Mouse (Mus musculus): ENCODE measurements around the gene Ipo11. TPM values are rescaled to one million over a fixed set of nuclear protein-coding genes. Genes with fewer than 3 reads are reported as not detected.

The Ipo11 gene
- total RNA-seq, 2 experiments from 2014 or later, result 20.7 to 26.8 TPM

DNA sequence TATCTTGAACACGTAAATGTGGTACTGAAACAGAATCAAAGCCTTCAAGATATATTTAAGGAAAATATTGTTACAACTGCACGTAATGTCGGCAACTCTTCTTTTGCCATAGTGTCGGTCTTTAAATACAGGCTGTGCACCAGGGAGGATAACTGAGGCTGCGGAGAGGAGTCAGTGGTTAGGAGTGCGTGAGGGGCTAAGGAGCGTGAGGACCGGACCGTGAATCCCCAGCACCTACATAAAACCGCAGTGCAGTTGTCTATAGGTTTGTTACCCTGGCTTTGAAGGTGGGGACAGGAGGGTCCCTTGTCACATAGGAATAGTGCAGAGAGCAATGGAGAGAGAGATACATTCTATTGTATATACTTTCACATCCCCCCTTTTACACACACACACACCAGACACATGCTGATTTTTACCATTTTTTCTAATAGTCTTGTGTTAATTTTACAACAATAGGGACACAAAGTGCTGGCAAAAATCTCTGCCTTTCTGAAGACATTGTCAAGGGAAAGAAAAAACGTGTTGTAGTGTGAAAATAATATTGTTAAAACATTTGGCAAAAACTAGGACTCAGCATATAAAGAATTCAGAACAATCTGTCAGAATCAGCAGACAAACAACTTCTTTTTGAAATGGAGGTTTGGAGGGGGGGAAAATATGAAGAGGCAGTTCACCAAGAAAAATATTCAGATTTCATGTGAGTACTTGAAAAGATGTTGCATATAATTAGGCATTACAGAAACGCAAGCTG, 113.5 kb downstream of the Ipo11 start:
- no peak for DNase-seq
- intact Hi-C loops (cut with DNase I), result no loop called here

DNA sequence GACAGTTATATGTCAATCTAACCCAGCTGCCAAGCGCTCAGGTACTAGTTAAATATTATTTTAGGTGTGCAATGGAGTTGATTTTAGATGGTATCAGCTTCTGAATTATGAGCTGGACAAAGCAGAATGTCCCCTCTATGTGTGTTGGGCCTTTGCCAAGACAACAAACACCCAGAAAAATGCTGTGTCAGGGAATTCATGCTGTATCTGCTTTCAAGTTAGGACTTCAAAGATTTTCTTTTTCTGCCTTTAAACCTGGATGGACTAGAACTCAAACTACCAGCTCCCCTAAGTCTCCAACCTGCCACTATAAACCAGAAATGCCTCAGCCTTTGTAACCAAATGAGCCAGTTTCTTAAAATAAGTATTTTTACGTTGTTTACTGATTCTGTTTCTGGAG, 116.6 kb downstream of the Ipo11 start:
- no peak for DNase-seq
- intact Hi-C loops (cut with DNase I), result no loop called here

DNA sequence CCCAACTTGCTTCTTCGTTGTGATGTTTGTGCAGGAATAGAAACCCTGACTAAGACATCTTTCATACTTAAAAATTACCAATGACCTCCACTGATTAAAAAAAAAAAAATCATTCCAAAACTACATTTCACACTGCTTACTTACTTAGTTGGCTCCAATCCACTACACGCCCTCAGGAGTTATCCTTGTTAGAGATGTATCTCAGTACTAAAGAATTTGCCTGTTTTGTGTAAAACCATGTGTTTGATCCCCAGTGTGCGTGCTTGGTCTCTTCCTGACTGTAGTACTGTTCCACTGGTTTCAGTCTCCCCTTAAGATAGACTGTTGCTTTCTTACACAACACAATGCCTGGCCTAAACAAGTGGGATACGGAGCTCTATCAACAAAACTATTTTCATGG, 117.0 kb downstream of the Ipo11 start:
- DNase-seq, result no peak
- intact Hi-C loops (cut with DNase I), result no loop called here

DNA sequence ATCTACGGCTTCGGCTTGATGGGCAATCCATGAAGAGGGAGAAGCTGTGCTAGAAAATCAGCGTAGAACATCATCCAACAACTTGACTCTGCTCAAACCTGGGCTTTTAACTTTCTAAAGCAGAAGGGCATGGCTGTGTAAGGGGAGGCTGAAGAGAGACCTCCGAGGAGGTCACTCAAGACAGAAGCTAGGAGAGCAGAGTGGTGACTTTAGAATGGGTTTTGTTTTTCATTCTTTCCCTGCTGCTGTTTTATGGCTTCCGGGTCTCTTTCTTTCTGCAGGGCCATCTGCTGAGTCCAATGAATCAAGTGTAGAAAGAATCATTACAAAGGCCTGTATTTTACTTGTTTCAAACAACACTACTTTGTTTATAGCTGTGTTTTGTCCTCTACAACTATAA, 119.7 kb downstream of the Ipo11 start:
- peak; percentile 10 to 16 for DNase-seq
- intact Hi-C loops (cut with DNase I), result no loop called here

DNA sequence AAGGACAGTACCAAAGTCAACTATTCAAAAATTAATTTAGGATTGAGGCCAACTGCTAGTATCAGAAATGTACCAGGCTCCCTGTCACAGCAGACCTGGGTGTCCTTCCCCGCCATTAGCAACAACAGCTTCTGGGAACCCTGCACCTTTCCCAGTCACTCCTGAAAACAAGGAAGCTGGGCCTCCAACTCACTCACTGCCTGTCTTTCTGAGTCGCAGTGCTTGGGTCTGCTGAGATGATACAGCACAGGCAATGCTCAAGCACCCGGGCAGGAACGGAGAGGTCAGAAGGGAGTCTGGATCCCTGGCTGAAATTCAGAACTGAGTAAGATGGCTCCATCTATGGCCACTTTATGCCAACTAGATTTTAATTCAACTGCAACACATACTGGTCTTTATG, 123.2 kb downstream of the Ipo11 start:
- no peak for DNase-seq
- intact Hi-C loops (cut with DNase I), result no loop called here

- DNase-seq, result no peak
- intact Hi-C loops (cut with DNase I), result no loop called here
These were observed 123.7 kb downstream of the Ipo11 start for GRCm38 (mm10) chr13:106813087-106813486.

DNA sequence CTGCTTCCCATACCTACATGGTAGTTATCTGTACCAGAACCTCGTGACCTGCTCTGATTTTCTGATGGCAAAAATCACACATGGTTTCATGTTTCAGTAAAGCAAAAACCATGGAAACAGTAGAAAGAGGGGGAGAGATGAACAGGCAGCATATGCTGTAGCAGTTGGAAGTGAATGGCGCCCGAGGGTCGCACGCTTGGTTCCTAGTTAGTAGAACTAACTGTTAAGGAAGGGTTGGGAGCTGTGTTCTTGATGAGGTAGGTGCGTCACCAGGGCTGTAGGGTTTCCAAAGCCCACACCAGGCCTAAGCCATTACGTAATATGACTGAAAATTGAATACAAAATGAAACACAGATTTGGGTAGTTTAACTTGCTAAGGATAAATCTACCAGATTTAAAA, 126.6 kb downstream of the Ipo11 start:
- no peak for DNase-seq
- intact Hi-C loops (cut with DNase I), result no loop called here

DNA sequence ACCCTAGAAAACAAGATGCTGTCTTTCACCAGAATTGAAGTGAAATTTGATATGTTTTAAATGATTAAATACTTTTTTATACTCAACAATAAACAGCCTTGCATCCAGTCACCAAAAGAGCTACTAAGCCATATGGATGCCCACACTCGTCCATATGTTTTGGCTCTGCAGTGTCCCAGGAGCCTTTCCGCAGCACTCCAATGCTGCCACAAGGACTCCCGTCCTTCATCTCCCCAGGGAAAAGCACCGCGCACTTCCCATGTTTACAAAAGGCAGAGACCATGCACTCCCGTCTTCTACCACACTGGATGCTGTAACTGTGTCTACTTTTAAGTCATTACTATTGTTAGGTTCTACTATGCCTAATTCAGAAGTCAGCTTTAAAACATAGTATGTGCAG, 127.9 kb downstream of the Ipo11 start:
- intact Hi-C loops (cut with DNase I), result no loop called here

GRCm38 (mm10) chr13:106808315-106808714, 128.4 kb downstream of the Ipo11 start:
- DNase-seq, result no peak
- intact Hi-C loops (cut with DNase I), result no loop called here

More for the DNA sequence above, 127.9 kb downstream of the Ipo11 start:
- DNase-seq, result no peak

- intact Hi-C loops (cut with DNase I), result no loop called here
- no peak for DNase-seq
These were observed 129.5 kb downstream of the Ipo11 start for GRCm38 (mm10) chr13:106807303-106807702.

DNA sequence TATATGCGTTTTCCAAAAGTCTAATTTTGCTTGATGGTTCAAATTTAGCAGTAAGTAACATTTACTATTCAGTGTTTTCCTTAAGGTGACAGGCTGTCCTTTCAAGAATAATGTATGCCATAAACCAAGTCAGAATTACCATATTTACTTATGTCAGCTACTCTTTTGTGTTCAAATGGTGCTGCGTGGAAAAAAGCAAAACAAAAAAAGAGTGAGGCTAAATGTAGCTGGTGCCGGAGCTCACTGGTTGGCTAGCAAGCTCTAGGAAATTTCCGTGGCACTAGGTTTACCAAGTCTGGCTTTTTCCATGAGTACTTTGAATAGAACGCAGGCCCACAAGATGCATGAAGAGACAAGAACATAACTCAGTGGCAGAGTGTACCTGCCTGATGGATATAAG, 131.6 kb downstream of the Ipo11 start:
- intact Hi-C loops (cut with DNase I), result no loop called here
- no peak for DNase-seq

GRCm38 (mm10) chr13:106798026-106798425, 138.7 kb downstream of the Ipo11 start:
- intact Hi-C loops (cut with DNase I), result no loop called here

GRCm38 (mm10) chr13:106788817-106789216, 147.9 kb downstream of the Ipo11 start:
- no peak for DNase-seq
- intact Hi-C loops (cut with DNase I), result no loop called here

More at GRCm38 (mm10) chr13:106798026-106798425, 138.7 kb downstream of the Ipo11 start:
- DNase-seq, result no peak

DNA sequence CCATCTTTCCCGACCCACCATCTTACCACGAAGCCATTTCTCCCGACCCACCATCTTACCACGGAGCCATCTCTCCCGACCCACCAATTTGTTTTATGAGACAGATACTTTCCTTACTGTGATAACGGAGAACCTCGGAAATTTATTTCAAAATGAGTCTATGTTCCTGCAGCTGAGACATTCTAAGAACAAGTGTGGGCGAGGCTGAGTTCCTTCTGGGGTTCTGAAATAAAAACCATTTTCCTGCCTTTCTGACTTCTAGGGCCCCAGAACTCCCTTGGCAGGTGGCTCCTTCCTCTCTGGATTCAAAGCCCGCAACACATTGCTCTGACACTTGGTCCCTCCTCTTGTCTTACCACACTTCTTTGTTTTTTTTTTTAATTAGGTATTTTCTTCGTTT, 168.0 kb downstream of the Ipo11 start:
- no peak for DNase-seq
- intact Hi-C loops (cut with DNase I), result no loop called here

GRCm38 (mm10) chr13:106762611-106763010, 174.1 kb downstream of the Ipo11 start:
- no peak for DNase-seq
- intact Hi-C loops (cut with DNase I), result loop anchor here (5.0 kb wide), 1 partner anchor 75 kb away; no protein-coding TSS in a partner anchor

GRCm38 (mm10) chr13:106761661-106762060, 175.1 kb downstream of the Ipo11 start:
- intact Hi-C loops (cut with DNase I), result loop anchor here (5.0 kb wide), 1 partner anchor 76 kb away; no protein-coding TSS in a partner anchor
- no peak for DNase-seq

GRCm38 (mm10) chr13:106760232-106760875, 176.4 kb downstream of the Ipo11 start:
- DNase-seq, result peak; percentile 33 to 39
- intact Hi-C loops (cut with DNase I), result loop anchor here (5.0 kb wide), 1 partner anchor 77 kb away; no protein-coding TSS in a partner anchor

- no peak for DNase-seq
- intact Hi-C loops (cut with DNase I), result no loop called here
These were observed 180.9 kb downstream of the Ipo11 start for GRCm38 (mm10) chr13:106755892-106756291.

- intact Hi-C loops (cut with DNase I), result no loop called here
- DNase-seq, result no peak
These were observed 182.5 kb downstream of the Ipo11 start for GRCm38 (mm10) chr13:106754216-106754615.

DNA sequence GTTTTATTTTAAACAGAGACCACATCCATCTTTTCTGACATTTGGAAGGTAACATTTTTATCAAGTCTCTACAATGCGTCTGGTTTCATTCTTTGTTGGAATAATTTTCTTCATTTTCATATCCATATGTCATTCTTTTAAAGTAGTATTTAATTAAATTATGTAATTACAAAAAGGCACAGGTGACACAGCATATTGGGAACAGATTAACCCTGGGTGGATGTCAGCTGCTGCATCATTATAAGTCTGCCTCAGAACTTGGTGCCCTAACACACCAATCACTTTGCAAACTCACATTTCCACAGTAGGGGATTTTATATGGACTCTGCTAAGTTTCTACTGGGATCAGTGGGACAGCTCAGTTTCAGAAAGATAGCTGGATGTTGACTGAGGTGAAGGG, 184.8 kb downstream of the Ipo11 start:
- intact Hi-C loops (cut with DNase I), result no loop called here

DNA sequence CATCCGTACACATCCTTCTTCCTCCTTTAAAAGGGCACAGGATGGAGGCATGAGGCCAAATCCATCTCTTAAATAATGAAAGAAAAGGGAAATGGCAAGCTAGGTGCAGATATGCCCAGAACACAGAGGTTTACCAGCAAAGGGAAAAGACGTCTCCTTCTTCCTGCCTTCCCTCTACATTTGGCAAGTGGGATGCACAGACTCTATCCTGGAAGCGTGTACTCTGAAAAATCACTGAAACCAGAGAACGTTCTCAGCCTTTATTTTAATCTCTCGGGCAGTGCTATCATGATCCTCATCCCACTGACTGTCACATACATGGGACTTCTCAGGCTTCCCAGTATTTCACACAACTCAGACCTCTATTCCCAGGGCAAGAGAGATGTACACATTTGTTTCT, 189.9 kb downstream of the Ipo11 start:
- DNase-seq, result no peak
- intact Hi-C loops (cut with DNase I), result no loop called here

More for the DNA sequence above, 184.8 kb downstream of the Ipo11 start:
- DNase-seq, result no peak

DNA sequence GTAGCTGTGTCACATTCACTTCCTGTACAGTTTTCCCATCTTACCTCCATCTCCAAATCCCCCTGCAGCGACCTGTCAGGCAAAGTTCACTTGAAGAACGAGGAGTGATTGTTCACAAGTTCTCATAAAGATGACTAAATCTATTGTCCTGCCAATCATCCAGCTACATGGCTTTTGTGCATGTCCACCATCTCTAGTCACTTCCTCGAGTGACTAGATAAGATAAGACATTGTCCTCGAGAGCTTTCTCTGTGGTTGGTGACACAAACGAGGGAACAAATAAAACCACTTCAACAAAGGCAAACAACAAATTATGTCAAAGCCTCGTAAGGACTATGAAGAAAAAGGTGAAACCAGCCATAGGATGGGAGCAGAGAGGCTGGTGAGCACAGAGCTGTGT, 191.6 kb downstream of the Ipo11 start:
- intact Hi-C loops (cut with DNase I), result no loop called here
- no peak for DNase-seq

Measured in heart, postnatal 36 days (tissue).